Mouse (Mus musculus): ENCODE data around the gene Rfk. TPM values are rescaled to one million over a fixed set of nuclear protein-coding genes. Genes with fewer than 3 reads are reported as not detected.

Gene Rfk
- polyA plus RNA-seq, 1 experiment from 2014 or later, result 118 TPM

DNA sequence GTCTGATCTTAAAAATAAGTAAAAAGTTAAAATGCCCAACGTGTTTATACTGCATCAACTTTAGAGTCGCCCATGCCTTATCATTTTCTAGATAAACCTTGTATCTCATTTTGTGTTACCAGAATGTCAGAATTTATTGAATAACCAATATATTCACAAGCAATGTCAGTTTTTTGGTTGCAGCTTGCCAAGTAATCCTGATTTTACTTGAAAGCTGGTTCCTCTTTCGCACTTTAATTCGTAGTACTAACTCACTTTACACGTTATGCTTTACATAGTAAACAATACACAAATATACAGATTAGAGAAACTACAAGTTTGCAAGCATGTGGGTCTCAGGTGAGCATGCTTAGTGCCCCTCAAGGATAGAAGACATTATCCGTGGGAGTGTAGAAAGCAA lies 36.9 kb upstream of the Rfk start:
- Histone ChIP-seq H3K4me1 (ENCODE audit: control insufficient read depth, insufficient read depth, low read length) (no peaks in the 10 kb centered on the region), H3K27me3 (replicated peaks; ENCODE audit: control insufficient read depth, insufficient read depth, low read length) (no peaks in the 10 kb centered on the region; the same call in 1 of the 2 replicates), H3K27ac (ENCODE audit: low read length) (no peak overlapping the region), H3K4me3 (ENCODE audit: low read length) (no peak overlapping the region), H3K4me2 (ENCODE audit: low read depth, low read length) (no peak overlapping the region), H3K9me3 (ENCODE audit: control insufficient read depth, low read length) (no peaks in the 10 kb centered on the region), H3K9ac (ENCODE audit: low read depth, low read length) (no peak overlapping the region), H3K36me3 (ENCODE audit: control insufficient read depth, insufficient read depth, low read length) (no peaks in the 10 kb centered on the region)
- 63% methylated on average over 6 of the region's 6 CpGs for WGBS
- ATAC-seq, result no peak

DNA sequence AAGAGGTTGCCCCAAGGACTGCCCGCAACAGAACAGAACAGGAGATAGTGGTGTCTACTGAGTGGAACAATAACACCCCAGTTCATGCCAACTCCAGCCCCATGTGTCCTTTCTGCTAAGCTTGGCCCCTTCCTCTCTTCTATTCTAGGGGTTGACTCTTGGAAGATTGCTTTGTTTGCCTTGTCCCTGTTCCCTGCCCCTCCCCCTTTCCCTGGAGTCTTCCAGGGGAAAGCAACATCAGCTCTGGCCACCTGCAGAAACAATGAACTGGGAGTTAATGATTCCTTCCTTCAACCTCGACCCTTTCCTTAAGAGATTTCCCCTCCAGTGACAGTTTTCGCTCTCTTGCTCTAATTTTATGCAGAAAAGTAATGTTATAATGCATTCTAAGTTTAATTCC lies 36.5 kb upstream of the Rfk start:
- no peak overlapping the region for H3K4me2 ChIP-seq (ENCODE audit: low read depth, low read length)
- no peak for ATAC-seq
- 58% methylated on average over 3 of the region's 3 CpGs for WGBS
- H3K4me1 ChIP-seq (ENCODE audit: control insufficient read depth, insufficient read depth, low read length), result no peaks in the 10 kb centered on the region
- H3K4me3 ChIP-seq (ENCODE audit: low read length), result no peak overlapping the region
- H3K27me3 ChIP-seq (replicated peaks; ENCODE audit: control insufficient read depth, insufficient read depth, low read length), result no peaks in the 10 kb centered on the region; the same call in 1 of the 2 replicates
- no peaks in the 10 kb centered on the region for H3K36me3 ChIP-seq (ENCODE audit: control insufficient read depth, insufficient read depth, low read length)
- no peak overlapping the region for H3K27ac ChIP-seq (ENCODE audit: low read length)
- no peaks in the 10 kb centered on the region for H3K9me3 ChIP-seq (ENCODE audit: control insufficient read depth, low read length)
- H3K9ac ChIP-seq (ENCODE audit: low read depth, low read length), result no peak overlapping the region

DNA sequence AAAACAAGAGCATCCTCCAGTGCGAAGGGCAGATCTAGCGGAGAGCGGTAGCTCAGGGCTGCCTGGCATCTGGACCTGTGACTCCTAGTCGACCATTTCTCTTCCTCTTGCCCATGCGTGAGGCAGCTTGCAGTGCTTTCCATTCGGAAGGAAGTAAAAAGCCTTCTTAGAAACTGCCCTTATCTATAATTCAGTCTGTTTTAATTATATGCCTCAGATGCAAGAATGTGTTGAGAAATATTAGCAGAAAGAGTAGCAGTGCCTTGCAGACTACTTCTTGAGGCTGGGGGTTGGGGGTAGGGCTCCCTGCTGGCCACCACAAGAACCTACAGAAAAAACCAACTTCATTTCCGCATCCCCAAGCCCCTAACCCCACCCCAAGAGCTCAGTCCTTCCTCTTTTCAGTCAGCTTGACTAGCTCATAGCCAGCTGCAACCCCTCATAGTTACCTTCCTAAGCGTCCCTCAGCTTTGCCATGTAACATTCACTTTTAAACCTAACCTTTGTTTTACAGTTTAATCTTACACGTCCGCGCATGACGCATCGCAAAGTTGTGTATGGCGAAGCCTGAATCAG lies 34.4 kb upstream of the Rfk start:
- ATAC-seq, result no peak
- H3K4me3 ChIP-seq (ENCODE audit: low read length), result no peak overlapping the region
- no peak overlapping the region for H3K9ac ChIP-seq (ENCODE audit: low read depth, low read length)
- H3K36me3 ChIP-seq (ENCODE audit: control insufficient read depth, insufficient read depth, low read length), result no peaks in the 10 kb centered on the region
- no peak overlapping the region for H3K4me2 ChIP-seq (ENCODE audit: low read depth, low read length)
- no peak overlapping the region for H3K27ac ChIP-seq (ENCODE audit: low read length)
- H3K27me3 ChIP-seq (replicated peaks; ENCODE audit: control insufficient read depth, insufficient read depth, low read length), result no peaks in the 10 kb centered on the region; the same call in 1 of the 2 replicates
- no peaks in the 10 kb centered on the region for H3K9me3 ChIP-seq (ENCODE audit: control insufficient read depth, low read length)
- WGBS, result 81% methylated on average over 14 of the region's 14 CpGs
- no peaks in the 10 kb centered on the region for H3K4me1 ChIP-seq (ENCODE audit: control insufficient read depth, insufficient read depth, low read length)

DNA sequence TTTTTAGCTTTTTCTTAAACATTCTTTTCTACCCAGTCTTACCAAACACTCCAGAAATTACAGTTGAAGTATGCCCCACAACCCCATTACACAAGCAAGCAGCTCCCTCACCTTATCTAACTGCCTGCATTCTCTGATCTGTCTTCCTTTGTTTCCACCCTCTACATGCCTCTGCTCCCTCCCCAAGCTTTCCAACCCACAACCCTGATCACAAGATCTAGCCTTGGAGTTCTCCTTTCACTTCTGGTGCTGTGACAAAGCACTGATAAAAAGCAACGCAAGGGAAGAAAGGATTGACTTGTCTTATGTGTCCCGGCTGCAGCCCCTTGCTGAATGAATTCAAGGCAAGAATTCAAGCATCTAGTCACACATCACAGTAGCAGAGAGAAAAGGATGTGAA lies 32.7 kb upstream of the Rfk start:
- 77% methylated on average over 2 of the region's 2 CpGs for WGBS

DNA sequence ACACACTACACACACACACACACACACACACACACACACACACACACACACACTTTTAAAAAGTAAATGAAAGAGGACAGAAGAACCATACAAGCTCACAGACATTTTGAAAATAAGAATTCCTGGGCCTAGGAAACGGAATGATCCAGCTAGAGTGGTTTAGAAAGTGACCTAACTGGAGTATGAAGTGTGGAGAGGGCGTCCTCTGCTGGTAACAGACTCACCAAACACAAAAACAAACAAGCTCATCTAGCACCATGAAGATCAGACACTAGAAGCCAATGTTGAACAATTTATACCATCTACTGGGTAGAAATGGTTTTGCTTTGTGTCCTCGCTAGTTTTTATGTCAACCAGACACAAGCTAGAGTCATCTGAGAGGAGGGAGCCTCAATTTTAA lies 29.1 kb upstream of the Rfk start:
- Histone ChIP-seq H3K4me2 (ENCODE audit: low read depth, low read length) (no peak overlapping the region), H3K9me3 (ENCODE audit: control insufficient read depth, low read length) (no peaks in the 10 kb centered on the region), H3K36me3 (ENCODE audit: control insufficient read depth, insufficient read depth, low read length) (no peaks in the 10 kb centered on the region), H3K9ac (ENCODE audit: low read depth, low read length) (no peak overlapping the region), H3K27me3 (replicated peaks; ENCODE audit: control insufficient read depth, insufficient read depth, low read length) (no peaks in the 10 kb centered on the region), H3K27ac (ENCODE audit: low read length) (no peak overlapping the region), H3K4me3 (ENCODE audit: low read length) (no peak overlapping the region), H3K4me1 (ENCODE audit: control insufficient read depth, insufficient read depth, low read length) (no peaks in the 10 kb centered on the region)
- 42% methylated on average over 3 of the region's 3 CpGs for WGBS
- no peak for ATAC-seq

More for the DNA sequence above, 32.7 kb upstream of the Rfk start:
- H3K27ac ChIP-seq (ENCODE audit: low read length), result no peak overlapping the region
- H3K27me3 ChIP-seq (replicated peaks; ENCODE audit: control insufficient read depth, insufficient read depth, low read length), result no peaks in the 10 kb centered on the region; the same call in 1 of the 2 replicates
- H3K9me3 ChIP-seq (ENCODE audit: control insufficient read depth, low read length), result no peaks in the 10 kb centered on the region
- ATAC-seq, result no peak
- H3K4me2 ChIP-seq (ENCODE audit: low read depth, low read length), result no peak overlapping the region
- H3K36me3 ChIP-seq (ENCODE audit: control insufficient read depth, insufficient read depth, low read length), result no peaks in the 10 kb centered on the region
- H3K4me3 ChIP-seq (ENCODE audit: low read length), result no peak overlapping the region
- no peaks in the 10 kb centered on the region for H3K4me1 ChIP-seq (ENCODE audit: control insufficient read depth, insufficient read depth, low read length)
- H3K9ac ChIP-seq (ENCODE audit: low read depth, low read length), result no peak overlapping the region

DNA sequence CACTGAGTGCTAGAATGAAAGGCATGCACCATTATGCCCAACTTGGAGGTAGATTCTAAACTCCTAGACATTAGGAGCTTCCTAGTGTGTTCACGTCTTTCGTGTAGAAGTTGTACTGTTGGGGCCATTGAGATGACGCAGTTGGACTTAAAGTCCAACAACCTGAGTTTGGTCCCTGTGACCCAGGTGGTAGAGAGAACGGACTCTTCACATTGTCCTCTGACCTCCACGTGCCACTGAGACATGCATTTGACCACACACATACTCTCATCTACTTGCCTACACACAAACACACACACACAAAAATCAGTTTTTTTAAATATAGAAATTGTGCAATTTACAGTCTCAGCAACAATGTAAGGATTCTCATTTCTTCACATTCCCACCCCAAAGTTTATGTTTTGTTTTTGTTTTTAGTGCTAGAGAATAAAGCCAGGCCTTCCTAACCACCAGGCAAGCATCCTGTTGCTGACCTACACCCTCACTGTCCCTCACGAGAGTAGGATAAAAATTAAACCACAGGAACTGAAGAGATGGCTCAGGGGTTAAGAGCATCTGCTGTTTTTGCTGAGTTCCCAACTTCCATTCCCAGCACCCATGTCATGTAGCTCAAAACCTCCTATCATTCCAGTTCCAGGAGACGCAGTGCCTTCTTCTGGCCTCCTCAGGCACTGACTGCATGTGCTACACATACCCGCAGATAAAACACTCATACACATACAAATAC lies 27.3 kb upstream of the Rfk start:
- no peaks in the 10 kb centered on the region for H3K4me1 ChIP-seq (ENCODE audit: control insufficient read depth, insufficient read depth, low read length)
- no peak overlapping the region for H3K4me2 ChIP-seq (ENCODE audit: low read depth, low read length)
- no peaks in the 10 kb centered on the region for H3K9me3 ChIP-seq (ENCODE audit: control insufficient read depth, low read length)
- H3K27me3 ChIP-seq (replicated peaks; ENCODE audit: control insufficient read depth, insufficient read depth, low read length), result no peaks in the 10 kb centered on the region
- no peak overlapping the region for H3K27ac ChIP-seq (ENCODE audit: low read length)
- ATAC-seq, result no peak
- no peaks in the 10 kb centered on the region for H3K36me3 ChIP-seq (ENCODE audit: control insufficient read depth, insufficient read depth, low read length)
- H3K4me3 ChIP-seq (ENCODE audit: low read length), result no peak overlapping the region
- H3K9ac ChIP-seq (ENCODE audit: low read depth, low read length), result no peak overlapping the region
- 90% methylated on average over 8 of the region's 8 CpGs for WGBS

DNA sequence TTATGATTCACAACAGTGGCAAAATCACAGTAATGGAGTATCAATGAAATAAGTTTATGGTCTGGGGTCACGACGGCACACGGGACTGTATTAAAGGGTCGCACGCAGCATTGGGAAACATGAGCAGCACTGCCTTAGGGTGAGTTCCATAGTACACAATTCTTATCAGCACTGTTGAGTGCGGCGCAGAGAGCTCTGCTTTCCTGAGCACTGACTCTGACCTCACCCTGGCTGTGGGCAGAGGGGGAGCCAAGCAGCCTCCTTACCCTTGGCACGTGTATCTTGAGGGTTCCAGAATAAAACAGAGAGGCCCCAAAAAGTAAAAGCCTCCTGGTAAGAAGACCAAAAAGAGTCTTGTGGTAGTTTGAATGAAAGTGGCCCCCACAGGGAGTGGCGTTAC lies 25.3 kb upstream of the Rfk start:
- no peak overlapping the region for H3K27ac ChIP-seq (ENCODE audit: low read length)
- no peaks in the 10 kb centered on the region for H3K4me1 ChIP-seq (ENCODE audit: control insufficient read depth, insufficient read depth, low read length)
- no peak overlapping the region for H3K4me2 ChIP-seq (ENCODE audit: low read depth, low read length)
- WGBS, result 83% methylated on average over 9 of the region's 9 CpGs
- no peaks in the 10 kb centered on the region for H3K36me3 ChIP-seq (ENCODE audit: control insufficient read depth, insufficient read depth, low read length)
- H3K27me3 ChIP-seq (replicated peaks; ENCODE audit: control insufficient read depth, insufficient read depth, low read length), result no peaks in the 10 kb centered on the region
- no peak overlapping the region for H3K9ac ChIP-seq (ENCODE audit: low read depth, low read length)
- H3K9me3 ChIP-seq (ENCODE audit: control insufficient read depth, low read length), result no peaks in the 10 kb centered on the region
- ATAC-seq, result no peak
- no peak overlapping the region for H3K4me3 ChIP-seq (ENCODE audit: low read length)

DNA sequence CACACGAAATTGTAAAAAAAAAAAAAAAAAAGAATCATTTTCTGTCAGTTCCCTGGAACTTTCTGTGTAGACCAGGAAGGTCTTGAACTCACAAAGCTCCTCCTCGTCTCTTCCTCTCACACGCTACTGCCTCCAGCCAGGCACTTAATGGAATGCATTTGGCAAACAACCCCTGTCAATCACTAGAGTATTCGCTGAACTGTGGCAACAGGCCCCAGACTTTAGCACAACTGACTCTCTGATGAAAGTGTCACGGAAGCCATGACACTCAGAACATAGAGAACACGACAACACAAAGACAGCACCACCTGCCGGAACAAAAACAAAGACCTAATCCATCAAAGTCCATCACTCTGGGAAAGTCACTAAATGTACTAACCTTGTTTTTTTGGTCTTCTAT lies 24.3 kb upstream of the Rfk start:
- Histone ChIP-seq H3K27me3 (replicated peaks; ENCODE audit: control insufficient read depth, insufficient read depth, low read length) (no peaks in the 10 kb centered on the region), H3K9ac (ENCODE audit: low read depth, low read length) (no peak overlapping the region), H3K36me3 (ENCODE audit: control insufficient read depth, insufficient read depth, low read length) (no peaks in the 10 kb centered on the region), H3K4me3 (ENCODE audit: low read length) (no peak overlapping the region), H3K4me2 (ENCODE audit: low read depth, low read length) (no peak overlapping the region), H3K27ac (ENCODE audit: low read length) (no peak overlapping the region), H3K9me3 (ENCODE audit: control insufficient read depth, low read length) (no peaks in the 10 kb centered on the region), H3K4me1 (ENCODE audit: control insufficient read depth, insufficient read depth, low read length) (no peaks in the 10 kb centered on the region)
- WGBS, result 64% methylated on average over 7 of the region's 7 CpGs
- ATAC-seq, result no peak

DNA sequence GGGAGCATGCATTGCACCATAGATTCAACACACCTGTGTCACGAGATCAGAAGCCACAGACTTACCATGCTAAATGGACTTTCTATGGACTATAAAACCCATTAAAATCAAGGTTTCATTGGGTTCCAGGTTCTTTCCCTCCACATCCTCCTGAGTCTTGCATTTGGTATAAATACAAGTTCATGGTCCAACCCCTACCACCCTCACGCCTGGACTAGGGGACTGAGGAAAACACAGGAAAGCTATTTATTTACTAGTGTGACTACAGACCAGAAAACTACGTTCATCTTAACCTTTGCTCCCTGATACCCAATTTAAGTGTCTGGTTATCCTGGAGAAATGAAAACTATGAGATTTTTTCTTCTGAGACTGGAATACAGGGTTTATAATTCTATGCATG lies 21.1 kb upstream of the Rfk start, which contains the start of gene Gcnt1:
TSS of gene Gcnt1 (minus strand) at position 144 of the 400 bp plus-strand sequence.
- 73% methylated on average over 3 of the region's 3 CpGs for WGBS
- ATAC-seq, result no peak
- no peak within 1 kb of the TSS for H3K27ac ChIP-seq (ENCODE audit: low read length)
- H3K36me3 ChIP-seq (ENCODE audit: control insufficient read depth, insufficient read depth, low read length), result no peaks in the 10 kb centered on the region
- H3K27me3 ChIP-seq (replicated peaks; ENCODE audit: control insufficient read depth, insufficient read depth, low read length), result no peaks in the 10 kb centered on the region
- no peaks in the 10 kb centered on the region for H3K9me3 ChIP-seq (ENCODE audit: control insufficient read depth, low read length)
- no peak within 1 kb of the TSS for H3K4me3 ChIP-seq (ENCODE audit: low read length)
- H3K4me1 ChIP-seq (ENCODE audit: control insufficient read depth, insufficient read depth, low read length), result no peaks in the 10 kb centered on the region
- H3K4me2 ChIP-seq (ENCODE audit: low read depth, low read length), result no peak within 1 kb of the TSS
- no peak within 1 kb of the TSS for H3K9ac ChIP-seq (ENCODE audit: low read depth, low read length)

DNA sequence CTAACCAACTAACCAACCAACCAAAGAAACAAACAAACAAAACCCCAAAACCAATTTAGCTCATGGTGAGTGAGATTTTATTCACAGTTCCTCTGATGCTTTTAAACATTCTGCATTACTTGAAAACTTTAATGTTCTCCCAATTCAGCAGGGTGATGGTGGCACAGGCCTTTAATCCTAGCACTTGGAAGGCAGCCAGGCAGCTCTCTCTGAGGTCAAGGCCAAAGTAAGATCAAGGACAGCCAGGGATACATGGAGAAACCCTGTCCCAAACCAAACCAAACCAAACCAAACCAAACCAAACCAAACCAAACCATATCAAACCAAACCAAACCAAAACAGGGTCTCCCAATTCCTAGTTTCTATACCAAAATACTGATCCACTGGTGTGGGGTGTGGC lies 15.0 kb upstream of the Rfk start:
- Histone ChIP-seq H3K27me3 (replicated peaks; ENCODE audit: control insufficient read depth, insufficient read depth, low read length) (no peaks in the 10 kb centered on the region), H3K9me3 (ENCODE audit: control insufficient read depth, low read length) (no peaks in the 10 kb centered on the region), H3K4me1 (ENCODE audit: control insufficient read depth, insufficient read depth, low read length) (no peaks in the 10 kb centered on the region), H3K36me3 (ENCODE audit: control insufficient read depth, insufficient read depth, low read length) (no peaks in the 10 kb centered on the region), H3K4me3 (ENCODE audit: low read length) (no peak overlapping the region), H3K27ac (ENCODE audit: low read length) (no peak overlapping the region), H3K4me2 (ENCODE audit: low read depth, low read length) (no peak overlapping the region), H3K9ac (ENCODE audit: low read depth, low read length) (no peak overlapping the region)
- ATAC-seq, result no peak
